Mouse (Mus musculus): Measurements from ENCODE around the gene Gm21698. TPM values are rescaled to one million over a fixed set of nuclear protein-coding genes. Genes with fewer than 3 reads are reported as not detected.
"Not testable (repeated sequence)": the region's sequence is repeated elsewhere in the genome, so short reads cannot be mapped to it uniquely, and the experiment has no call there.

Gene Gm21698
- total RNA-seq (2017): not detected in 3 replicates

DNA sequence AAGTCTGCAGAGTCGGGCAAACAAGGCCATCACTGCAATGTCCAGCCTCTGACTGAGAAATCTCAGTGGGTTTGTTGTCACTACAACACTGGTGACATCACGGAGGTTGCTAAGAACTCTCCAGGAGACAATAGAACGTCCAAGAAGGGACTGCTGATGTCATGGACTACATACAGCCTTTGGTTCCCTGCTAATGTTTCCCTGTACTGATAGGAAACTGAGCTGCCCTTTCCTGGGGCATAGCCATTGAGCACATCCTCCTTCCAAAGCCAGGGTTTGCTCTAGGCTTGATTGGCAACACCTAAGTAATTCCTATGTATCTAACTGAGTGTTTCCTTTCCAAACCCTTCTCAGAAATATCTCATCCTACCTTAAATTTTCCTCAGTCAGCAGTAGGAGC, at the start of gene Gm21698:
TSS of gene Gm21698 (minus strand) at position 101 of the 400 bp plus-strand sequence.
- ATAC-seq (replicated peaks; ENCODE audit: insufficient number of reproducible peaks, low FRiP score, low TSS enrichment, poor library complexity, severe bottlenecking): not testable (repeated sequence)

DNA sequence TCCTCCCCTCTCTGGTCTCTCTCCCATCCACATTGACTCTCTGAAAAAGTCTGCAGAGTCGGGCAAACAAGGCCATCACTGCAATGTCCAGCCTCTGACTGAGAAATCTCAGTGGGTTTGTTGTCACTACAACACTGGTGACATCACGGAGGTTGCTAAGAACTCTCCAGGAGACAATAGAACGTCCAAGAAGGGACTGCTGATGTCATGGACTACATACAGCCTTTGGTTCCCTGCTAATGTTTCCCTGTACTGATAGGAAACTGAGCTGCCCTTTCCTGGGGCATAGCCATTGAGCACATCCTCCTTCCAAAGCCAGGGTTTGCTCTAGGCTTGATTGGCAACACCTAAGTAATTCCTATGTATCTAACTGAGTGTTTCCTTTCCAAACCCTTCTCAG, 34.4 kb upstream of the Gm21698 start, which contains the start of gene Gm5862:
TSS of gene Gm5862 (minus strand) at position 101 of the 400 bp plus-strand sequence.
- ATAC-seq (replicated peaks; ENCODE audit: insufficient number of reproducible peaks, low FRiP score, low TSS enrichment, poor library complexity, severe bottlenecking): not testable (repeated sequence)

DNA sequence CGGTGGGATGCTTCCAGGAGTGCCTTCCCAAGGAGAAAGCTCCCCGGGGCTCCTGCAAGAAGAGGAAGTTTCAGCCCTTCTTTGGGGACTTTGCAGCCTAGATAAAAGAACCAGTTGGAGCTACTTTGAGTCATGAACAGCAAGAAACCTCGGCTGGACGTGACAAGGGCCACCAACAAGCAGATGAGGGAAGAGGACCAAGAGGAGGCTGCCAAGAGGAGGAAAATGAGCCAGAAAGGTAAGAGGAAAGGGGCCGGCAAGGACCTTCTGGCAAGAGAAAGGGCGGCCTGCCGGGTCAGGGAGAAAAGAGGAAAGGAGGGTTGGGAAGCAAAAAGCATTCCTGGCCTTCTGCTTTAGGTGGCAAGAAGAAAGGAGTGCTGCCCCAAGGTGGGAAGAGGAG, 19.2 kb upstream of the Gm21698 start:
- 0 out of 2 replicates have a peak, but pooled peaks have one; percentile 31 for ATAC-seq (replicated peaks; ENCODE audit: insufficient number of reproducible peaks, low FRiP score, low TSS enrichment, poor library complexity, severe bottlenecking)

DNA sequence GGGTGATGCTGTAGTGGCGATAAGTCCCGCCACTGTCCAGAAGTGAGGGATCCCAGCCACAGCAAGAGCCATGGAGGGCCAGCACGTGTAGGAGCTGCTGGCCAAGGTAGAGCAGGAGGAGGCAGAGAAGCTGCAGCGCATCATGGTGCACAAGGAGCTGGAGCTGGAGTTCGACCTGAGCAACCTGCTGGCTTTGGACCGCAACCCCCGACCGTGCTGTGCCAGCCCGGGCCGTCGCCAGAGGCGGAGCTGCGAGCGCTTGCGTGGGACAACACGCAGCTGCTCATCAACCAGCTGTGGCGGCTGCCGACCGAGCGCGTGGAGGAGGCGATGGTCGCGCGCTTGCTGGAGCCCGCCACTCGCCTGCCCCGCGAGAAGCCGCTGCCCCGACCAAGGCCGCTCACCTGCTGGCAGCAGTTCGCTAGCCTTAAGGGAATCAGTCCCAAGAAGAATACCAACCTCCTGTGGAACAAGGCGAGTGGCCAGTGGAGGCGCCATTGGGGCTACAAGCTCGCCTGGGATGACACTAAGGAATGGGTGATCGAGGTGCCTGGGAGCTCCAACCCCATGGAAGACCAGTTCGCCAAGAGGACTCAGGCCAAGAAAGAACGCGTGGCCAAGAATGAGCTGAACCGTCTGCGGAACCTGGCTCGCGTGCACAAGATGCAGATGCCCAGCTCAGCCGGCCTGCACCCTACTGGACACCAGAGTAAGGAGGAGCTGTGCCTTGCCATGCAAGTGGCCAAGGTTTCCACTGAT, 18.7 kb upstream of the Gm21698 start:
- ATAC-seq (replicated peaks; ENCODE audit: insufficient number of reproducible peaks, low FRiP score, low TSS enrichment, poor library complexity, severe bottlenecking): peak; percentile 78

DNA sequence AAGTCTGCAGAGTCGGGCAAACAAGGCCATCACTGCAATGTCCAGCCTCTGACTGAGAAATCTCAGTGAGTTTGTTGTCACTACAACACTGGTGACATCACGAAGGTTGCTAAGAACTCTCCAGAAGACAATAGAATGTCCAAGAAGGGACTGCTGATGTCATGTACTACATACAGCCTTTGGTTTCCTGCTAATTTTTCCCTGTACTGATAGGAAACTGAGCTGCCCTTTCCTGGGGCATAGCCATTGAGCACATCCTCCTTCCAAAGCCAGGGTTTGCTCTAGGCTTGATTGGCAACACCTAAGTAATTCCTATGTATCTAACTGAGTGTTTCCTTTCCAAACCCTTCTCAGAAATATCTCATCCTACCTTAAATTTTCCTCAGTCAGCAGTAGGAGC, 16.2 kb upstream of the Gm21698 start, which contains the start of gene Gm1979:
TSS of gene Gm1979 (minus strand) at position 101 of the 400 bp plus-strand sequence.
- not testable (repeated sequence) for ATAC-seq (replicated peaks; ENCODE audit: insufficient number of reproducible peaks, low FRiP score, low TSS enrichment, poor library complexity, severe bottlenecking)

DNA sequence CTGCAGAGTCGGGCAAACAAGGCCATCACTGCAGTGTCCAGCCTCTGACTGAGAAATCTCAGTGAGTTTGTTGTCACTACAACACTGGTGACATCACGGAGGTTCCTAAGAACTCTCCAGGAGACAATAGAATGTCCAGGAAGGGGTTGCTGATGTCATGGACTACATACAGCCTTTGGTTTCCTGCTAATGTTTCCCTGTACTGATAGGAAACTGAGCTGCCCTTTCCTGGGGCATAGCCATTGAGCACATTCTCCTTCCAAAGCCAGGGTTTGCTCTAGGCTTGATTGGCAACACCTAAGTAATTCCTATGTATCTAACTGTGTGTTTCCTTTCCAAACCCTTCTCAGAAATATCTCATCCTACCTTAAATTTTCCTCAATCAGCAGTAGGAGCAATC, 15.9 kb downstream of the Gm21698 start, which contains the start of gene Gm21680:
TSS of gene Gm21680 (minus strand) at position 101 of the 400 bp plus-strand sequence.
- ATAC-seq (replicated peaks; ENCODE audit: insufficient number of reproducible peaks, low FRiP score, low TSS enrichment, poor library complexity, severe bottlenecking): not testable (repeated sequence)

DNA sequence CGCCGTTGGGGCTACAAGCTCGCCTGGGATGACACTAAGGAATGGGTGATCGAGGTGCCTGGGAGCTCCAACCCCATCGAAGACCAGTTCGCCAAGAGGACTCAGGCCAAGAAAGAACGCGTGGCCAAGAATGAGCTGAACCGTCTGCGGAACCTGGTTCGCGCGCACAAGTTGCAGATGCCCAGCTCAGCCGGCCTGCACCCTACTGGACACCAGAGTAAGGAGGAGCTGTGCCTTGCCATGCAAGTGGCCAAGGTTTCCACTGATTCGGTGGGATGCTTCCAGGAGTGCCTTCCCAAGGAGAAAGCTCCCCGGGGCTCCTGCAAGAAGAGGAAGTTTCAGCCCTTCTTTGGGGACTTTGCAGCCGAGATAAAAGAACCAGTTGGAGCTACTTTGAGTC, 31.4 kb downstream of the Gm21698 start:
- peak; percentile 43; the same call in 1 of the 2 replicates for ATAC-seq (replicated peaks; ENCODE audit: insufficient number of reproducible peaks, low FRiP score, low TSS enrichment, poor library complexity, severe bottlenecking)

DNA sequence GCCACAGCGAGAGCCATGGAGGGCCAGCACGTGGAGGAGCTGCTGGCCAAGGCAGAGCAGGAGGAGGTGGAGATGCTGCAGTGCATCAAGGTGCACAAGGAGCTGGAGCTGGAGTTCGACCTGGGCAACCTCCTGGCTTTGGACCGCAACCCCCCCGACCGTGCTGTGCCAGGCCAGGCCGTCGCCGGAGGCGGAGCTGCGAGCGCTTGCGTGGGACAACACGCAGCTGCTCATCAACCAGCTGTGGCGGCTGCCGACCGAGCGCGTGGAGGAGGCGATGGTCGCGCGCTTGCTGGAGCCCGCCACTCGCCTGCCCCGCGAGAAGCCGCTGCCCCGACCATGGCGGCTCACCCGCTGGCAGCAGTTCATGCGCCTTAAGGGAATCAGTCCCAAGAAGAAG, 31.8 kb downstream of the Gm21698 start:
- ATAC-seq (replicated peaks; ENCODE audit: insufficient number of reproducible peaks, low FRiP score, low TSS enrichment, poor library complexity, severe bottlenecking): 0 out of 2 replicates have a peak, but pooled peaks have one; percentile 13

DNA sequence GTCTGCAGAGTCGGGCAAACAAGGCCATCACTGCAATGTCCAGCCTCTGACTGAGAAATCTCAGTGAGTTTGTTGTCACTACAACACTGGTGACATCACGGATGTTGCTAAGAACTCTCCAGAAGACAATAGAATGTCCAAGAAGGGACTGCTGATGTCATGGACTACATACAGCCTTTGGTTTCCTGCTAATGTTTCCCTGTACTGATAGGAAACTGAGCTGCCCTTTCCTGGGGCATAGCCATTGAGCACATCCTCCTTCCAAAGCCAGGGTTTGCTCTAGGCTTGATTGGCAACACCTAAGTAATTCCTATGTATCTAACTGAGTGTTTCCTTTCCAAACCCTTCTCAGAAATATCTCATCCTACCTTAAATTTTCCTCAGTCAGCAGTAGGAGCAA, 34.1 kb downstream of the Gm21698 start, which contains the start of gene Gm21671:
TSS of gene Gm21671 (minus strand) at position 101 of the 400 bp plus-strand sequence.
- not testable (repeated sequence) for ATAC-seq (replicated peaks; ENCODE audit: insufficient number of reproducible peaks, low FRiP score, low TSS enrichment, poor library complexity, severe bottlenecking)

DNA sequence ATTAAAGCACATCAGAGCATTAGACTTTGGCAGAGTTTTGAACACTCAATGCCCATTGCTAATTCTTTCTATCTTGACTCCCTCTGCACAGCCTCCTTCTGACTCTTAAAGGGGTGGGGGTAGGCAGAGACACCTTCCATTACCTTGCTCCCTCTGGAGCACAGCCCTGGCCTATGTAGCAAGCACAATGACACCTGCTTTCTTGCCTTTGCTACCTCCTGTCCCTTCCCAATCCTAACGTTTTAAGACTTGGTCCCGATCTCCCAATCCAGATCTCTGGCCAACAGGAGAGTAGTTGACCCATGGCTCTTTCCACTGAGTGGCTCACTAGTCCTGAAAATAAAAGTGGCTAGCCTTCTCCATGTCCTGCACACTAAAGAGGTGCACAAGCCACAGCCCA, 43.1 kb downstream of the Gm21698 start:
- not testable (repeated sequence) for ATAC-seq (replicated peaks; ENCODE audit: insufficient number of reproducible peaks, low FRiP score, low TSS enrichment, poor library complexity, severe bottlenecking)

DNA sequence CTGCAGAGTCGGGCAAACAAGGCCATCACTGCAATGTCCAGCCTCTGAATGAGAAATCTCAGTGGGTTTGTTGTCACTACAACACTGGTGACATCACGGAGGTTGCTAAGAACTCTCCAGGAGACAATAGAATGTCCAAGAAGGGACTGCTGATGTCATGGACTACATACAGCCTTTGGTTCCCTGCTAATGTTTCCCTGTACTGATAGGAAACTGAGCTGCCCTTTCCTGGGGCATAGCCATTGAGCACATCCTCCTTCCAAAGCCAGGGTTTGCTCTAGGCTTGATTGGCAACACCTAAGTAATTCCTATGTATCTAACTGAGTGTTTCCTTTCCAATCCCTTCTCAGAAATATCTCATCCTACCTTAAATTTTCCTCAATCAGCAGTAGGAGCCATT, 46.2 kb downstream of the Gm21698 start, which contains the start of gene Gm21663:
TSS of gene Gm21663 (minus strand) at position 101 of the 400 bp plus-strand sequence.
- ATAC-seq (replicated peaks; ENCODE audit: insufficient number of reproducible peaks, low FRiP score, low TSS enrichment, poor library complexity, severe bottlenecking): not testable (repeated sequence)

Other genes starting within 250 kb of the Gm21698 start
- not detected in 3 replicates for gene Actr3b, start 228.7 kb downstream of the Gm21698 start, total RNA-seq (2017)
- gene Gm21663, start 46.3 kb downstream of the Gm21698 start, total RNA-seq (2017): not detected in 3 replicates
- not detected in 3 replicates for gene Gm21671, start 34.2 kb downstream of the Gm21698 start, total RNA-seq (2017)
- gene Gm21680, start 16.0 kb downstream of the Gm21698 start, total RNA-seq (2017): not detected in 3 replicates
- gene Gm1979, start 16.1 kb upstream of the Gm21698 start, total RNA-seq (2017): not detected in 3 replicates
- not detected in 3 replicates for gene Gm5862, start 34.3 kb upstream of the Gm21698 start, total RNA-seq (2017)
- gene Speer4a, start 50.9 kb upstream of the Gm21698 start, total RNA-seq (2017): not detected in 3 replicates
- not detected in 3 replicates for gene Gm7347, start 69.9 kb upstream of the Gm21698 start, total RNA-seq (2017)
- not detected in 3 replicates for gene Gm10471, start 100.6 kb upstream of the Gm21698 start, total RNA-seq (2017)
- gene 5031410I06Rik, start 116.7 kb upstream of the Gm21698 start, total RNA-seq (2017): not detected in 3 replicates
- not detected in 3 replicates for gene Gm10220, start 132.8 kb upstream of the Gm21698 start, total RNA-seq (2017)